Mouse (Mus musculus) cerebellum, adult 2 months (tissue): ENCODE measurements at regions not wholly inside any gene's neighbourhood (a gene's known extent, or its start where the extent isn't known, plus 50 kb on each side); places are given as distances from the start of the nearest gene placed in this dataset.

ENCODE experiments used
- DNase-seq, 2 experiments: peaks; one replicate each; pipeline ENCODE4 v3.0.0; 2021
- H3K27ac ChIP-seq: fragments of 200-500 bp; 2 replicates; pipeline ENCODE4 v1.5.1; 2012; ENCODE audit warnings: low read length, control low read depth, inconsistent platforms; ENCODE audit not compliant: insufficient read depth
- H3K27me3 ChIP-seq: fragments of 200-500 bp; 2 replicates; pipeline ENCODE4 v1.6.1; 2012; ENCODE audit warnings: inconsistent platforms, mild to moderate bottlenecking, low read length, moderate library complexity; ENCODE audit not compliant: control insufficient read depth, insufficient read depth
- H3K4me1 ChIP-seq: fragments of 200-500 bp; 2 replicates; pipeline ENCODE4 v1.6.1; 2011; ENCODE audit warnings: low read length; ENCODE audit not compliant: control insufficient read depth, insufficient read depth
- H3K4me3 ChIP-seq: fragments of 200-500 bp; replicated peaks from 2 replicates; pipeline ENCODE3; 2011; ENCODE audit warnings: mild to moderate bottlenecking, low read depth, low read length, control low read depth; ENCODE audit not compliant: insufficient read depth
- CTCF ChIP-seq: fragments of 200-500 bp; IDR thresholded peaks from 2 replicates; pipeline ENCODE4 v1.5.1; 2011; ENCODE audit warnings: low read depth, mild to moderate bottlenecking, control low read depth, low read length, moderate library complexity, borderline replicate concordance; ENCODE audit not compliant: insufficient read depth
- POLR2A ChIP-seq: fragments of 200-500 bp; IDR thresholded peaks from 2 replicates; pipeline ENCODE4 v1.6.1; 2011; ENCODE audit warnings: low read length, control low read depth, borderline replicate concordance; ENCODE audit not compliant: insufficient read depth
- WGBS: fragments of 180-500 bp; shearing (Covaris S2); methylation state at CpG from one replicate; pipeline ENCODE4 v1.1.7; 2018; 5-methylcytosine and 5-hydroxymethylcytosine counted together

GRCm38 (mm10) chr6:31075209-31075571 is 116.3 kb upstream of the Klf14 start:
- DNase-seq = peak in 1 of 2 experiments; percentile 20
- 60% methylated on average over 2 of the region's 2 CpGs for WGBS
- TF ChIP-seq CTCF = no peak
- TF ChIP-seq POLR2A = no peak
- Histone ChIP-seq H3K4me1 (peaks cover 38% of the 10 kb centered on the region), H3K27me3 (no peaks in the 10 kb centered on the region), H3K4me3 (no peak overlapping the region), H3K27ac (no peak overlapping the region)

- TF ChIP-seq POLR2A (no peak), CTCF (peak; percentile 99)
- H3K4me3 ChIP-seq = no peak overlapping the region
- no peak overlapping the region for H3K27ac ChIP-seq
- DNase-seq = peak; percentile 80 to 84
- peaks cover 35% of the 10 kb centered on the region for H3K4me1 ChIP-seq
- no peaks in the 10 kb centered on the region for H3K27me3 ChIP-seq
- WGBS = 14% methylated on average over 13 of the region's 13 CpGs
These were observed 116.9 kb upstream of the Klf14 start for GRCm38 (mm10) chr6:31075572-31076477.

GRCm38 (mm10) chr6:31076478-31076834 is 117.6 kb upstream of the Klf14 start:
- no peak overlapping the region for H3K27ac ChIP-seq

GRCm38 (mm10) chr6:31077216-31077615 is 118.3 kb upstream of the Klf14 start:
- TF ChIP-seq CTCF (no peak), POLR2A (no peak)
- Histone ChIP-seq H3K27me3 (no peaks in the 10 kb centered on the region), H3K4me3 (no peak overlapping the region), H3K27ac (no peak overlapping the region), H3K4me1 (peaks cover 35% of the 10 kb centered on the region)
- 93% methylated on average over 9 of the region's 9 CpGs for WGBS
- DNase-seq = no peak

More at GRCm38 (mm10) chr6:31076478-31076834, 117.6 kb upstream of the Klf14 start:
- TF ChIP-seq POLR2A (no peak), CTCF (no peak)
- no peak overlapping the region for H3K4me3 ChIP-seq
- H3K27me3 ChIP-seq = no peaks in the 10 kb centered on the region
- peaks cover 35% of the 10 kb centered on the region for H3K4me1 ChIP-seq
- WGBS = 82% methylated on average over 6 of the region's 6 CpGs
- DNase-seq = no peak

GRCm38 (mm10) chr6:31077779-31078178 is 118.9 kb upstream of the Klf14 start:
- Histone ChIP-seq H3K27ac (no peak overlapping the region), H3K27me3 (no peaks in the 10 kb centered on the region), H3K4me3 (no peak overlapping the region), H3K4me1 (peaks cover 40% of the 10 kb centered on the region)
- no peak for TF ChIP-seq POLR2A
- TF ChIP-seq CTCF = no peak
- DNase-seq = peak in 1 of 2 experiments; percentile 16
- 96% methylated on average over 9 of the region's 9 CpGs for WGBS

GRCm38 (mm10) chr6:31078413-31078812 is 119.5 kb upstream of the Klf14 start:
- Histone ChIP-seq H3K4me1 (peaks cover 40% of the 10 kb centered on the region), H3K27ac (no peak overlapping the region), H3K4me3 (no peak overlapping the region), H3K27me3 (no peaks in the 10 kb centered on the region)
- DNase-seq = peak in 1 of 2 experiments; percentile 22
- TF ChIP-seq CTCF = no peak
- TF ChIP-seq POLR2A = no peak
- 87% methylated on average over 6 of the region's 6 CpGs for WGBS

GRCm38 (mm10) chr6:31079586-31080259 is 120.8 kb upstream of the Klf14 start:
- peak; percentile 76 to 89 for DNase-seq
- Histone ChIP-seq H3K27me3 (no peaks in the 10 kb centered on the region), H3K27ac (no peak overlapping the region), H3K4me1 (peaks cover 38% of the 10 kb centered on the region), H3K4me3 (no peak overlapping the region)
- 26% methylated on average over 14 of the region's 14 CpGs for WGBS
- TF ChIP-seq POLR2A (no peak), CTCF (no peak)

- no peak overlapping the region for H3K27ac ChIP-seq
- peak in 1 of 2 experiments; percentile 18 for DNase-seq
- TF ChIP-seq CTCF (no peak), POLR2A (no peak)
- WGBS = 89% methylated on average over 4 of the region's 4 CpGs
- no peaks in the 10 kb centered on the region for H3K27me3 ChIP-seq
- H3K4me3 ChIP-seq = no peak overlapping the region
- peaks cover 33% of the 10 kb centered on the region for H3K4me1 ChIP-seq
These were observed 121.4 kb upstream of the Klf14 start for GRCm38 (mm10) chr6:31080279-31080678.

GRCm38 (mm10) chr6:31080691-31081090 is 121.8 kb upstream of the Klf14 start:
- Histone ChIP-seq H3K4me3 (no peak overlapping the region), H3K27me3 (no peaks in the 10 kb centered on the region), H3K27ac (no peak overlapping the region), H3K4me1 (peaks cover 29% of the 10 kb centered on the region)
- DNase-seq = no peak
- WGBS = 96% methylated on average over 9 of the region's 9 CpGs
- TF ChIP-seq CTCF = no peak
- TF ChIP-seq POLR2A = no peak
